Mouse (Mus musculus) stomach, postnatal 0 days (tissue): ENCODE measurements around the gene Noxo1. TPM values are rescaled to one million over a fixed set of nuclear protein-coding genes. Genes with fewer than 3 reads are reported as not detected.

ENCODE experiments used
- ATAC-seq: fragments of 200-750 bp; cut with Nextera tagmentation; 2 replicates; pipeline ENCODE4 v1.8.0; 2017; ENCODE audit not compliant: low FRiP score, low TSS enrichment
- DNase-seq: peaks from one replicate; pipeline ENCODE4 v3.0.0-alpha.2; 2016; ENCODE audit warnings: low spot score
- H3K27ac ChIP-seq: fragments of 300-500 bp; sonication (generic); replicated peaks from 2 replicates; pipeline ENCODE4 v1.5.1; 2014; ENCODE audit warnings: mild to moderate bottlenecking, control low read depth
- H3K27me3 ChIP-seq: fragments of 300-500 bp; sonication (generic); 2 replicates; pipeline ENCODE4 v1.6.1; 2014; ENCODE audit warnings: low read length; ENCODE audit not compliant: control insufficient read depth, insufficient read depth
- H3K36me3 ChIP-seq: fragments of 300-500 bp; sonication (generic); 2 replicates; pipeline ENCODE4 v1.6.1; 2014; ENCODE audit warnings: low read length, mixed read lengths; ENCODE audit not compliant: control insufficient read depth, insufficient read depth
- H3K4me1 ChIP-seq: fragments of 300-500 bp; sonication (generic); replicated peaks from 2 replicates; pipeline ENCODE4 v1.6.1; 2014; ENCODE audit warnings: antibody characterized with exemption; ENCODE audit not compliant: control insufficient read depth, insufficient read depth
- H3K4me2 ChIP-seq: fragments of 300-500 bp; sonication (generic); replicated peaks from 2 replicates; pipeline ENCODE4 v1.6.1; 2014; ENCODE audit warnings: low read depth, mild to moderate bottlenecking, control low read depth, moderate library complexity
- H3K4me3 ChIP-seq: fragments of 300-500 bp; sonication (generic); 2 replicates; pipeline ENCODE4 v1.5.1; 2014; ENCODE audit warnings: low read depth, low read length, control low read depth
- H3K9ac ChIP-seq: fragments of 300-500 bp; sonication (generic); 2 replicates; pipeline ENCODE4 v1.6.1; 2014; ENCODE audit warnings: mild to moderate bottlenecking, low read length, control low read depth, mixed read lengths
- H3K9me3 ChIP-seq: fragments of 300-500 bp; sonication (generic); 2 replicates; pipeline ENCODE4 v1.6.1; 2016; ENCODE audit warnings: low read length; ENCODE audit not compliant: control insufficient read depth
- CTCF ChIP-seq: IDR thresholded peaks from 2 replicates; pipeline ENCODE4 v1.5.1; 2016; ENCODE audit warnings: antibody characterized with exemption, low read depth, mild to moderate bottlenecking, moderate library complexity
- EP300 ChIP-seq: optimal IDR thresholded peaks from 2 replicates; pipeline ENCODE3; 2016; ENCODE audit warnings: antibody characterized with exemption
- WGBS: fragments of 180-500 bp; shearing (Covaris S2); extraction: QIAGEN DNeasy Blood & Tissue Kit; methylation state at CpG from one replicate; pipeline ENCODE4 v1.1.7; 2014; 5-methylcytosine and 5-hydroxymethylcytosine counted together
- polyA plus RNA-seq: library from polyadenylated mRNA; unstranded; fragments of >200 nt; fragmentation: Nextera tagmentation; extraction: Ambion mirVana; gene quantifications from 2 replicates; pipeline ENCODE4 v1.2.1, GENCODE M21; 2015

The Noxo1 gene
- polyA plus RNA-seq, 1 experiment from 2014 or later: 3.3 TPM

DNA sequence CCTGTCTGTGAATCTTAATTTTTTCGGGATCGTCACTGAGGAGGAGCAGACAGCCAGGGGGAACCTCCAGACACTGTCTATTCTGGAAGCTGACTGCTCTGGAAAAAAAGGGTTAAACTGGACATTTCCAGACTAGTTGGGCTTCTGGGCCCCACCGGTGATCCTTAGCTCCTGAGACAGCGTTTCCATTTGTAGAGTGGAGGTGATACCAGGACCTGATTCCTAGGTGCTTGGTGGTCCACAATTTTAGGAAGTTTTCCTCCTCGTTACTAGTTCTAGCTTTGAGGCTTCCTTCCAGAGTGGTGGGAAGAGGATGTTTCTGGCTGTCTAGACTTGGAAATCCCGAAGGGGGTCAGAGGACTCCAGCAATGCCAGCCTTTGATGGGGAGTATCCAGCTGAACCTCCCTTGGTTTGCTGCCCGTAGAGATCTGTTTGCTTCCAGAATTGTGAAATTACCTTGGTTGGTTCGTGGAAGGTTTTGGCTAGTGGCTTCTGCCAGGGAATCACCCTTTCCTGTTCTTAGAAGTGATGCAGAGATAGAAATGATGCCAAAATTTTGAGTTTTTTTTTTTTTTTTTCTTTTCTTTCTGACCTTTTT, 25.7 kb upstream of the Noxo1 start:
- DNase-seq (no peak), ATAC-seq (no peak)
- TF ChIP-seq EP300 (no peak), CTCF (no peak)
- Histone ChIP-seq H3K9me3 (no peaks in the 10 kb centered on the region), H3K27me3 (no peaks in the 10 kb centered on the region), H3K4me2 (peak overlapping the region; percentile 90), H3K27ac (peak overlapping the region; percentile 91), H3K4me3 (peak overlapping the region; percentile 99), H3K4me1 (peaks cover 3% of the 10 kb centered on the region; the same call in 1 of the 2 replicates), H3K36me3 (0 out of 2 replicates have a peak, but pooled peaks cover 3% of the 10 kb centered on the region), H3K9ac (peak overlapping the region; percentile 95)
- WGBS: 6% methylated on average over 8 of the region's 8 CpGs

DNA sequence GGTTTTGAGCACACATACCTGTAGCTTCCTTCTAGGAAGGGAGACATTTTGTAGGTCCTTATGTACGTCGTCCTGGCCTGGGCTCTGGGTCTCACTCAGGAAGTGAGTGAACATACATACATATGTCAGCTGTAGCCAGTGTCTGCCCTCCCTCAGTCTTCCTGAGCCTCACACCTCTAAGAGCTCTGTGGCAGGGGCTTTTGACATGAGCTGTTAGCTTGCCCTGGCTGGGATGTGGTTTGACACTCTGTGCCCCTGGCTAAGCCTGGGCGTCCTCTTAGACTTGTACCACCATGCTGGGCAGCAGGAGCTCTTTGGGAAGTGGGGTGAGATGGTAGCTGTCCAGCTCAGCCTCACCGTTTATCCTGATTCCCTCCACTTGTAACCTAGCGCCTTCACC, 24.7 kb upstream of the Noxo1 start:
- ATAC-seq (no peak), DNase-seq (no peak)
- no peaks in the 10 kb centered on the region for H3K27me3 ChIP-seq
- H3K4me3 ChIP-seq: no peak overlapping the region
- 0 out of 2 replicates have a peak, but pooled peaks cover 3% of the 10 kb centered on the region for H3K36me3 ChIP-seq
- no peaks in the 10 kb centered on the region for H3K9me3 ChIP-seq
- H3K4me1 ChIP-seq: peaks cover 3% of the 10 kb centered on the region; the same call in 1 of the 2 replicates
- peak overlapping the region; percentile 25 for H3K4me2 ChIP-seq
- TF ChIP-seq EP300 (no peak), CTCF (no peak)
- WGBS: 61% methylated on average over 5 of the region's 5 CpGs
- H3K27ac ChIP-seq: no peak overlapping the region; the same call in 1 of the 2 replicates
- H3K9ac ChIP-seq: peak overlapping the region; percentile 38; the same call in 1 of the 2 replicates

DNA sequence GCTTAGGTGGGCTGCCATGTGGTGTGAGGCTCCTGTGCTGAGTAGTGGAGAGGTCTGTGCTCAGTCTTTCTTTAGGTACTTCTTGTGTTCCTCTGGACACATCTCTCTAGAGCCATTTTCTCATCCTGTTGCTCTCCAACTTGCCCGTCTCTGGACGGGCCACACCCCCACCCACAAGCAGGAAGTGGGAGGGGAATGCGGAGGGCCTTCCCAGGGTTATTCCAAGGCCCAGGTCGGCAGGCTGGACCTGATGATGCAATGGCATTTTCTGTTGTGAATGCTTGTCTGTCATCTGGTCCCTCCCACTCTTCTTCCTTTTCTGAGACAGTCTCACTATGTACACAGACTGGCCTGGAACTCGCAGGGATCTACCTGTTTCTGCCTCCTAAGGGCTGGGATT, 23.9 kb upstream of the Noxo1 start:
- ATAC-seq (peak; percentile 18; the same call in 1 of the 2 replicates), DNase-seq (peak; percentile 67)
- Histone ChIP-seq H3K9ac (no peak overlapping the region), H3K4me1 (peaks cover 3% of the 10 kb centered on the region; the same call in 1 of the 2 replicates), H3K4me3 (no peak overlapping the region), H3K4me2 (no peak overlapping the region), H3K9me3 (no peaks in the 10 kb centered on the region), H3K27ac (peak overlapping the region; percentile 20; the same call in 1 of the 2 replicates), H3K27me3 (no peaks in the 10 kb centered on the region), H3K36me3 (peaks cover 10% of the 10 kb centered on the region)
- 13% methylated on average over 5 of the region's 5 CpGs for WGBS
- TF ChIP-seq CTCF (no peak), EP300 (no peak)

DNA sequence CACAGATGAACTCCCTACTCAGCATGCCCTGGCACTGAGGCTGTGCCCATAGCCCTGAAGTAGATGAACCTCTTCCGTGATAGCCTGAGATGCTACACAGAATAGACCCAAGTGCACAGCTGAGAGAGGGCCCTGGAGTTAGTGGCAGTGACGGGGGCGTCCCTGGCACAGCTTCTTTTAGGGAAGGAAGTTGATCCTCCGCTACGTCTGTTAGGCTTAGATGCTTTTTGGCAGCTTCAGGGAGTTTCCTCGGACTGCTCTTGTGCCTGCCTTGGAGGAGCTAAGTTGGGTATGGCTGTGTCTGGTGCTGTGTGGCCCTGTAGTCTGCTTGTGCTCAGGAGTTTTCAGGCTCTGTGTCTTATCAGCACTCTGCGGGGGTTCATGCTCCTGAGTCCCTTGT, 21.8 kb upstream of the Noxo1 start:
- H3K9ac ChIP-seq: no peak overlapping the region
- WGBS: 72% methylated on average over 7 of the region's 7 CpGs

DNA sequence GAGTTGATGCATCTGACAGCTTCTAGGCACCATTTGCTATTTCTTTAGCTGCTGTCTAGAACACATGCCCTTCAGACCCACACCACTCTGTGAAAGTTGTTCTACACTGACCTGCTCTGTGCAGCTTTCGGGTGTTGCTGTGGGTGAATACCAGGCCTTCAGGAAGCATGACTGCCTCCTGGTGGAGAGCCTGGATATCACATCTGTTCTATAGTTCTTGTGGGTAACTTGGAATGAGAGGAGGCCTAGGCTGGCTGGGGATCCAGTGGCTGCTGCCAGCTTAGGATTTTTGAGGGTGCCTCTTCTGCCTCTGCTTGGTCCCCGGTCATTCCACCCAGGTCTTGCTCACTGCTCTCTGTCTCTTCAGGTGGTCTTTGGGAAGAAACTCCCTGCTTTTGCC, 19.8 kb upstream of the Noxo1 start:
- Histone ChIP-seq H3K27me3 (no peaks in the 10 kb centered on the region), H3K4me1 (no peaks in the 10 kb centered on the region), H3K4me3 (no peak overlapping the region), H3K36me3 (peaks cover 42% of the 10 kb centered on the region), H3K9ac (no peak overlapping the region), H3K9me3 (no peaks in the 10 kb centered on the region), H3K4me2 (no peak overlapping the region), H3K27ac (no peak overlapping the region)
- ATAC-seq: peak; percentile 25; the same call in 1 of the 2 replicates
- TF ChIP-seq EP300 (no peak), CTCF (peak; percentile 89)
- 60% methylated on average over 2 of the region's 2 CpGs for WGBS
- DNase-seq: peak; percentile 83

More for the DNA sequence above, 21.8 kb upstream of the Noxo1 start:
- H3K9me3 ChIP-seq: no peaks in the 10 kb centered on the region
- H3K4me1 ChIP-seq: 0 out of 2 replicates have a peak, but pooled peaks cover 3% of the 10 kb centered on the region
- H3K4me2 ChIP-seq: no peak overlapping the region
- no peaks in the 10 kb centered on the region for H3K27me3 ChIP-seq
- peaks cover 27% of the 10 kb centered on the region for H3K36me3 ChIP-seq
- ATAC-seq (no peak), DNase-seq (no peak)
- H3K4me3 ChIP-seq: no peak overlapping the region
- TF ChIP-seq CTCF (no peak), EP300 (no peak)
- H3K27ac ChIP-seq: no peak overlapping the region

DNA sequence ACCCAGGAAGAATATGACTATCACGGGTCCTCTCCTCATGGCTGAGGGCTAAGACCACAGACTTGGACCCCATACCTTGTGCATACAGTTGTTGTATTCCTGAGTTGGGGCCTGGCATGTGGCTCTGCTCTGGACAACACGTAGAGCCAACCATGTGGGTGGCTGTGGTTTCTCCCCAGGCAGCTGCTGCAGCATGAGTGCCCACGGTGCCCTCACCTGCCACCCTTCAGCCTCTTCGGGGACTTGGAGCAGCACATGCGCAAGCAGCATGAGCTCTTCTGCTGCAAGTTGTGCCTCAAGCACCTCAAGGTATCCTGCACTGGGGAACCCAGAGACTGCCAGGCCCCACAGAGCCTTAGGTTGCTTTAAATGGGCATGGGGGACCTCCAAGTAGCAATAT, 19.2 kb upstream of the Noxo1 start:
- DNase-seq: no peak
- Histone ChIP-seq H3K4me3 (no peak overlapping the region), H3K4me1 (no peaks in the 10 kb centered on the region), H3K4me2 (no peak overlapping the region), H3K36me3 (peaks cover 42% of the 10 kb centered on the region), H3K27me3 (no peaks in the 10 kb centered on the region), H3K27ac (no peak overlapping the region), H3K9me3 (no peaks in the 10 kb centered on the region), H3K9ac (no peak overlapping the region)
- no peak for TF ChIP-seq EP300
- TF ChIP-seq CTCF: no peak
- ATAC-seq: no peak
- 97% methylated on average over 5 of the region's 5 CpGs for WGBS
